Mouse (Mus musculus) induced T-regulatory cell, adult 2 months (primary cell): ENCODE results near the gene Gm27027.

Source experiments
- DNase-seq: peaks from one replicate; pipeline ENCODE4 v3.0.0-alpha.2; 2012; ENCODE audit warnings: low read depth

Gene Gm27027

GRCm38 (mm10) chr2:93996254-93996653 lies at the start of gene Gm27027:
Gene Gm27027, minus strand, starts transcription at chr2:93996354.
- no peak for DNase-seq

DNA sequence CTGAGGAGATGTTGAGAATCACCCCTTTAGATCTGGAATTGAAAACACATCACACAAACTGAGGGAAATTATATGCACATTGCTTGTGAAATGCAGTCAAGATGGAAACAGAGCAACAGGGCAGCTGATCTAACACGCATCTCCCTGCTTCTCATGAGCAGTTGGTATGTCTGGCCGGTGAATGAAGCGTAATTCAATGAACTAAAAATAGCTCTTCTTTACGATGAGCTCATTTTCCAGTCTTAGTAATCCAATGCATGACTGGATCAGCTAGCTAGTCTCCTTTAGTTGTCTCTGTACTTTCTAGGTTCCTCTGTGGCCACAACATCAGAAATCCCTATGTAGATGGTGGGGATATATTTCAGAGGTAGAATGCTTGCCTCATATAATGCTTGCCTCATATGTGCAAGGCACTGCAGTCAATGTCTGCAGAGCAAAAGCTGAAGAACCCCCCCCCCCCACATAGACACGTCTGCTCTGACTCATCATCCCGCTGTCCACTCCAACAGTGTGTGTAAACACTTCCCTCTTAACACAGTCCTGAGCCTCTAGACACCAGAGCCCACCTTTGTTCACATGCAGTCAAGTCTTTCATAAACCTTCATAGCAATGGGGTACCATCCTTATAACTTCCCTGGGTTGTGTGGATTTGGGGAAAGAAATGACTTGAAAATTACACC lies 49.4 kb upstream of the Gm27027 start:
- no peak for DNase-seq

- DNase-seq = no peak
Measured at GRCm38 (mm10) chr2:94044174-94044573, 48.0 kb upstream of the Gm27027 start.

- DNase-seq = no peak
Measured at GRCm38 (mm10) chr2:94043662-94044061, 47.5 kb upstream of the Gm27027 start.

- no peak for DNase-seq
Measured at GRCm38 (mm10) chr2:94042461-94042860, 46.3 kb upstream of the Gm27027 start.

GRCm38 (mm10) chr2:94040391-94041125 lies 44.4 kb upstream of the Gm27027 start:
- peak; percentile 9 for DNase-seq

GRCm38 (mm10) chr2:94035428-94036331 lies 39.5 kb upstream of the Gm27027 start:
- DNase-seq = peak; percentile 70

- DNase-seq = no peak
Measured at GRCm38 (mm10) chr2:94030602-94031001, 34.4 kb upstream of the Gm27027 start.

DNA sequence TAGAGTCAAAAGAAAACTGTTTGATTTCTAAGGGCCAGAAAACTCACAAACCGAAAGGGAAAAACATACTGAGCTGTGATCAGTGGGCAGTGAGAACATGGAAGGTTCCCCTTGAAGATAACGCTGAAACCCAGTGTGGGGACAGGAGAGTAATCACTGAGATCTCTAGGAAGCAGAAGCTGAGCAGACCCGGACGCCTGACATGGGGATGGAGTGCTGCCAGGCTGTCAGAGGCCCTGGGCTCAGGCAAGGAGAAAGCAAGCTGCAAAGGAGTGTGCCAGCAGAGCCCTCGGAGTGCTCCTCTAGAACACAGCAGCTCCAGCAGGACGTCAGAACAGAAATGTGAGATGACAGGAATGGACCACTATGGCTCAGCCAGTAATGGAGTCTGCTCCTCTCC lies 28.5 kb upstream of the Gm27027 start:
- no peak for DNase-seq

DNA sequence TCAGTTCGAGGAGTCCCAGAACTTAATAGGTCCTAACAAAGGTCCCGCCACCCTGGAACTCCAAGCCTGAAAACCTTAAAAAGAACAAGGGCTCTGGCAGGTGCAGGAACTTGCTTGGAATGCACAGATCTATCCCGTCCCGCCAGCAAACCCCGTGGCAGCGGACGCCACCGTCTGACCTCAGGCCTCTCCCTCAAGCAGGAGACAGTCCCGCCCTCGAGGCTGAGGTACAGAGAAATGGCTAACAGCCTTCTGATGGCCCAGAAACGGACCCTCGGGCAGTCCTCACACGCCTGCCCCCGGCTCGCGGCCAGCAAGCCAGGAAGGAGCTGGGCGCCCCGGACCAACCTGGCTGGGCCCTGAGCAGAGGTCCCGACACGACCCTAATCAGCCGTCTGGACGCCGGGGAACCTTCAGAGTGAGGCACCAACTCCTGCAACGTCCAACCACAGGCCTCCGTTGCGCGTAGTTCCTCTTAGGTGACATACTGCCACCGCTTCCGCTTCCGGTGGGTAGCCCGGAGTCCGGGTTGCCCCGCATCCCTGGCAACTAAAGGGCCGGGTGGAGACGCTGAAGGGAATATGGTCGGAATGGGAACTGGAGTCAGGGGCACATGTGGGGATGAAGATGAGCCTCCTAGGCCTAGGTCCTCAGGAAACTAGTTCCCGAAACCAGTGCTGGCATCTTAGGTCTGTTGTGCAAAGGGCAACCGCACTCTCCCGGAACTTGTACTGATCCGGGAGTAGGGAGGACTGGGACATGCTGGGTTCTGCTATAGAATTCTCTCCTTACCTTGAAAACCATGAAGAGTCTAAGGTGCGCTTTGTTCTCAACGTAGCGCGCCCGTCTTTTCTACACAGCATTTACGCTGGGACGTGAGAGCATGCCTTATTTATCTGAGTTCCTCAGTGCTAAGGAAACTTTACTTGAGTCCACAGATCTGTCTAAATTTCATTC lies 14.5 kb upstream of the Gm27027 start, which contains the start of gene Alkbh3:
Gene Alkbh3, minus strand, starts transcription at position 473 of the 957 bp plus-strand sequence.
- DNase-seq = peak; percentile 95

- DNase-seq = peak; percentile 87
Measured at GRCm38 (mm10) chr2:94002331-94002730, 6.2 kb upstream of the Gm27027 start.

- no peak for DNase-seq
Measured at GRCm38 (mm10) chr2:94001918-94002317, 5.8 kb upstream of the Gm27027 start.

GRCm38 (mm10) chr2:94001411-94001810 lies 5.3 kb upstream of the Gm27027 start:
- no peak for DNase-seq

GRCm38 (mm10) chr2:93992810-93993209 lies 3.3 kb downstream of the Gm27027 start:
- no peak for DNase-seq

DNA sequence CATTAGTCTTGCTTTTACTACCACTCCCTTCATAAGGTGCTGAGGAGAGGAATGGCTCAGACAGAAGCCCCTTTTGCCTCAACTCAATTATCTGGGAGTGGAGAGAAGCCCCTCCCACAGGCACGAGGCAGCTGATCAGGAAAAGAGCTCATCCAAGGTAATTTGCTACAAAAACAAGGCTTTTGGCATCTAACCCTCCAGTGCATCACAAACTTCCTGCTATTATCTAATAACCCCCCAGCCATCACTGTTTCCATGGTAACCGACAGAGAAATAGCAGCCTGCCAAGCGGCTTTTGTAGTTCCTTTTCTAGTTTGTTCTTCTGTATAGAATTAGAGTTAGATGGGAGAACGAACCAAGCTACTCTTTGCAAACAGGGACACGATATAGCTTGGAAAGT lies 3.9 kb downstream of the Gm27027 start:
- no peak for DNase-seq

GRCm38 (mm10) chr2:93991336-93991735 lies 4.8 kb downstream of the Gm27027 start:
- DNase-seq = no peak

DNA sequence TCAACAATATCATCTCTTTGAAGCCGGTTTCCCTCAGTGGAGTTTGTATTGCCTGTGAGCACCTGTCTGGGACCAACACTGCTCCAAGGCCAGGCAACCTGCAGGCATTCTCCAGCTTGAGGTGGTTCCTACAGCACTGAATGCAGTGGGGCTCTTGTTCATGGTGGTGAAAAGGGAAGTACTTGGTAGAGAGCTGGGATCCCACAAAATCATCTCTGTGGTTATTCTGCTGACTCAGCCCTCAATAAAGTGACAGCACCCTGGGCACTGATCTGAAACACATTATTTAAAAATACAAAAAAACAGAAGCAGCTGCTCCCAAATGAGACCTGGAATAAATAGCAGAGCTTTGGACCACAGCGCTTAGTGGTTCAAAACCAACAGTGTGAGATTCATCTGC lies 7.7 kb downstream of the Gm27027 start:
- DNase-seq = no peak

DNA sequence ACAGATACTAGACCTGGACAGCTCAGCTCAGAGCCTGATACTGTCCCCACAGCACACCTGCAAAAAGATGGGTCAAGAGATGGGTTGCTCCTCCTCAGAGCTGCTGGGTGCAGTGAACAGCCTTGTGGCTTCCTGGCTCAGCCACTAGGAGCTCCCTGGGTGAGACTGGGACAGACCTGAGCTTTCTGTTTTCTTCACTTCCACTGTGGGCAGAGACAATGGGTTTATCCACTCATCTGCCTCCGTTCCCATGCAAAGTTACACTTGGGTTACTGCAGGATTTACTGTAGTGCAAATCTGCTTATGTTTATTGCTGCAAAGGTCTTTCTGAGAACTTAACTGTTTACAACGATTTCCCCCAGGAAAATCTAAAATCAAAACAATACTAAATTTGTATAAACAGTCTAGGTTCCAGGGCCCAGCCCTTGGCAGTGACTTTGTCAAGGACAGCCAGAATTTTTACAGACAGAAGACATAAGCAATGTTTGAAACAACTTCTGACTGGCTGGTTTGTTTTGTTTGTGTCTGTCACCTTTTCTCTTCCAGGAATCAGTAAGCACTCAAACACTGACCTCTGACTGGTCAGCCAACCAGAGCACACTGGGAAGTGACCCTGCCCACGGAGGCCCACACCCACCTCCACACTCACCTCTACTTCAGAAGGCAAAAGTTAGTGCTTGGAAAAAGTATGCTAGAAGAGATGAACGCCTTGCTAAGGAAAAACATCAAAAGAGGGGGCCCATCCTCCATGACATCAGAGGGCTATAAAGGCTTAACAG lies 13.5 kb downstream of the Gm27027 start:
- DNase-seq = no peak

DNA sequence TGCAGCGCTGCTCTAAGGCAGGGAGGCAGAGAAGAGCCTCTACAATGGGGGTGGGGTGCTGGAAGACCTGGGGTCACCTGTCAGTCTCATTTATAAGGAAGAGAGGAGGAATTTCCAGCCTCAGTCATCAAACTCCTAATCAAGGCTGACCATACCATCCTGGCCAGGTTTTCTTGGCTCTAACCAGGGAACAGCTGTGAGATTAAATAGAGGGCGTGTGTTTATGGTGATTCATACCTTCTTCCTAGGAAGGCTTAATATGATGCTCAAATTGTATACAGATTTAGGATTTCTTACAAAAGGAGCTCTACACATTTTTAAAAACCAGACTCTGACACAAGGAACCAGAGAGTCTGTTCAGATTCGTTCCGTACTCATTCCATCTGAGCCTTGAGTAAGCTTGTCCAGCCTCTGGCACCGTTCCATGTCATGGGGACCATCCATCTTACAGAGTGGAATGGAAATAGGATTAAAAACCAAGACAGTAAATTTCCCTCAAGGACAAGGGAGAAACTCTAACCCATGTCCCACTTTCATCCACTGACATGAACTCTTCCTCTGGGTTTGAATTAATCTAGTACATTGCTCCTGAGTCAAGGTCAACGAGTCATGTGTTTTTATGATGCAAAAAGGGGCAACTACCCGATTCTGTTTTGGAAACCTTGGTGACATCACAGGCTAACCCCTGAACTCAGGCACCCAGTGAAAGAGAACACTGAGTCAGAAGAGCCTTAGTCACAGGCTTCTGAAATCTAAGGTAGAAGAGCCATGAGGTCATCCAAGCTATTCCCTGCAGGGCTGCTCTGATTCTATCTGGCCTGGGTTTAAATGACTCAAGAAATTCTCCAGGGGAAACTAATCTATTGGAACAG lies 16.7 kb downstream of the Gm27027 start:
- no peak for DNase-seq
